Mouse (Mus musculus) cortical plate, adult 2 months (tissue): ENCODE measurements around the gene Kif13a.

ENCODE experiments used
- CTCF ChIP-seq: fragments of 200-500 bp; IDR thresholded peaks from 2 replicates; pipeline ENCODE4 v1.5.1; 2011; ENCODE audit warnings: mild to moderate bottlenecking, control low read depth, low read length; ENCODE audit not compliant: insufficient read depth; ENCODE audit errors: extremely low read depth
- POLR2A ChIP-seq: fragments of 200-500 bp; IDR thresholded peaks from 2 replicates; pipeline ENCODE4 v1.6.1; 2011; ENCODE audit warnings: mild to moderate bottlenecking, low read length, control low read depth; ENCODE audit not compliant: insufficient read depth; ENCODE audit errors: extremely low read depth

DNA sequence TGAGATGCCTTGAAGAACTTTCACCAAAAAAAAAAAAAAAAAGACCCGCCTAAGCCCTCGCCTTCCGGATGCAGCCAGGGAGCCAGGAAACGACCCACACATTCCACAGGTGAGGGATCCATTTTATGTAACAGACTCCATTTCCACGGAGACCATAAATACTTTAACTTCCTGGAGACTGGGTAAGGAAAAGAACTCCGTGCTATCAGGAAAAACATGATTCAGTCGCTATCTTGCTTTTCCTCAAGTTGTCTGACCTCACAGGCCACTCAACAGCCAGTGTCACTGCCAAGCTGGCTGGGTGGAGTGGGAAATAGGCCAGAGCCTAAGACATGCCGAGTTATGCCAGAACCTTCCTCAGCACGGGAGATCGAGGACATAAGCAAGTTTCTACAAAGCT lies 46.3 kb downstream of the Kif13a start:
- no peak for TF ChIP-seq CTCF
- no peak for TF ChIP-seq POLR2A
